Mouse (Mus musculus): ENCODE results near the gene Lrrc45.
A peak's percentile ranks its signal among the peaks of the same experiment; 100 is the strongest.

DNA sequence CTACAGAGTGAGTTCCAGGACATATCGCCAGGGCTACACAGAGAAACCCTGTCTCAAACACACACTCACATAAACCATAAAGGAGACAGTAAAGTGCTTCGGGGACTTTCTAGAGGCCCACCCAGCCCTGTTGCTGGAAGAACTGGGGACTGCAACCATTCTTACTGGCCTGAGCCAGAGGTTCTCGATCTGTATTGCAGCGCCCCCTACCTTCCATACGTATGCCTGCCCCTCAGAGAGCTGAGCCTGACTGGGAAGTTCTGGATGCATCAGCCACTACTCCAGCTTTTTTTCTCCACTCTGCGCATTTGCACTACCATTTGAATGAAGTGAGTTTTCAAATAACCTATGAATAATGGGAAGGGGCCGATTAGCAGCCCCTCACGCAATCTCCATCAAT, 35.7 kb downstream of the Lrrc45 start:
- TF ChIP-seq CTCF (IDR thresholded peaks at IDR 0.05; ENCODE audit: insufficient read depth, low read length) (peak; percentile 69), POLR2A (IDR thresholded peaks at IDR 0.05; ENCODE audit: borderline replicate concordance, extremely low read depth, low read depth, low read length) (no peak)
